Mouse (Mus musculus): ENCODE measurements around the gene Olfr618.

- no peak for TF ChIP-seq CTCF (IDR thresholded peaks at IDR 0.05; ENCODE audit: low read depth, low read length)
- no peak for TF ChIP-seq POLR2A (IDR thresholded peaks at IDR 0.05; ENCODE audit: borderline replicate concordance, low read depth, low read length)
Observed at GRCm38 (mm10) chr7:103612434-103612833, 22.5 kb downstream of the Olfr618 start, which contains the start of gene Olfr620.
